Mouse (Mus musculus): Measurements from ENCODE around the gene Tuba1a.
A peak's percentile ranks its signal among the peaks of the same experiment; 100 is the strongest.
"Not testable (repeated sequence)": the region's sequence is repeated elsewhere in the genome, so short reads cannot be mapped to it uniquely, and the experiment has no call there.

The Tuba1a gene

GRCm38 (mm10) chr15:98985240-98985981, 31.9 kb upstream of the Tuba1a start:
- peak; percentile 86 for DNase-seq (ENCODE audit: low read depth)

GRCm38 (mm10) chr15:98984681-98985080, 31.2 kb upstream of the Tuba1a start:
- no peak for DNase-seq (ENCODE audit: low read depth)

- no peak for DNase-seq (ENCODE audit: low read depth)
These were observed 30.1 kb upstream of the Tuba1a start for GRCm38 (mm10) chr15:98983431-98984081.

GRCm38 (mm10) chr15:98982100-98982499, 28.6 kb upstream of the Tuba1a start:
- no peak for DNase-seq (ENCODE audit: low read depth)

- DNase-seq (ENCODE audit: low read depth), result no peak
These were observed 26.6 kb upstream of the Tuba1a start for GRCm38 (mm10) chr15:98980012-98980614.

- DNase-seq (ENCODE audit: low read depth), result no peak
These were observed 25.1 kb upstream of the Tuba1a start for GRCm38 (mm10) chr15:98978409-98979172.

- DNase-seq (ENCODE audit: low read depth), result peak; percentile 86
These were observed 24.4 kb upstream of the Tuba1a start for GRCm38 (mm10) chr15:98977759-98978408.

GRCm38 (mm10) chr15:98976763-98977758, 23.6 kb upstream of the Tuba1a start:
- DNase-seq (ENCODE audit: low read depth), result peak; percentile 27

GRCm38 (mm10) chr15:98973015-98973614, 19.6 kb upstream of the Tuba1a start:
- DNase-seq (ENCODE audit: low read depth), result no peak

GRCm38 (mm10) chr15:98971576-98972320, 18.2 kb upstream of the Tuba1a start:
- DNase-seq (ENCODE audit: low read depth), result not testable (repeated sequence)

GRCm38 (mm10) chr15:98971111-98971510, 17.6 kb upstream of the Tuba1a start:
- DNase-seq (ENCODE audit: low read depth), result peak; percentile 78

- peak; percentile 77 for DNase-seq (ENCODE audit: low read depth)
These were observed 16.0 kb upstream of the Tuba1a start for GRCm38 (mm10) chr15:98969372-98970101.

- peak; percentile 82 for DNase-seq (ENCODE audit: low read depth)
These were observed 15.3 kb upstream of the Tuba1a start for GRCm38 (mm10) chr15:98968701-98969371.

GRCm38 (mm10) chr15:98959531-98959930, 6.0 kb upstream of the Tuba1a start:
- DNase-seq (ENCODE audit: low read depth), result no peak

- DNase-seq (ENCODE audit: low read depth), result peak; percentile 60
These were observed 5.5 kb upstream of the Tuba1a start for GRCm38 (mm10) chr15:98958901-98959420.

GRCm38 (mm10) chr15:98957475-98957874, 4.0 kb upstream of the Tuba1a start:
- DNase-seq (ENCODE audit: low read depth), result no peak

- no peak for DNase-seq (ENCODE audit: low read depth)
These were observed 2.5 kb upstream of the Tuba1a start for GRCm38 (mm10) chr15:98956000-98956399.

- no peak for DNase-seq (ENCODE audit: low read depth)
These were observed 1.8 kb upstream of the Tuba1a start for GRCm38 (mm10) chr15:98955324-98955723.

Measured in NIH3T3 (cell line).